Mouse (Mus musculus) stomach, postnatal 0 days (tissue): Measurements from ENCODE around the gene Tln1.

Experiments
- CTCF ChIP-seq: IDR thresholded peaks from 2 replicates; pipeline ENCODE4 v1.5.1; 2016; ENCODE audit warnings: antibody characterized with exemption, low read depth, mild to moderate bottlenecking, moderate library complexity
- EP300 ChIP-seq: optimal IDR thresholded peaks from 2 replicates; pipeline ENCODE3; 2016; ENCODE audit warnings: antibody characterized with exemption

DNA sequence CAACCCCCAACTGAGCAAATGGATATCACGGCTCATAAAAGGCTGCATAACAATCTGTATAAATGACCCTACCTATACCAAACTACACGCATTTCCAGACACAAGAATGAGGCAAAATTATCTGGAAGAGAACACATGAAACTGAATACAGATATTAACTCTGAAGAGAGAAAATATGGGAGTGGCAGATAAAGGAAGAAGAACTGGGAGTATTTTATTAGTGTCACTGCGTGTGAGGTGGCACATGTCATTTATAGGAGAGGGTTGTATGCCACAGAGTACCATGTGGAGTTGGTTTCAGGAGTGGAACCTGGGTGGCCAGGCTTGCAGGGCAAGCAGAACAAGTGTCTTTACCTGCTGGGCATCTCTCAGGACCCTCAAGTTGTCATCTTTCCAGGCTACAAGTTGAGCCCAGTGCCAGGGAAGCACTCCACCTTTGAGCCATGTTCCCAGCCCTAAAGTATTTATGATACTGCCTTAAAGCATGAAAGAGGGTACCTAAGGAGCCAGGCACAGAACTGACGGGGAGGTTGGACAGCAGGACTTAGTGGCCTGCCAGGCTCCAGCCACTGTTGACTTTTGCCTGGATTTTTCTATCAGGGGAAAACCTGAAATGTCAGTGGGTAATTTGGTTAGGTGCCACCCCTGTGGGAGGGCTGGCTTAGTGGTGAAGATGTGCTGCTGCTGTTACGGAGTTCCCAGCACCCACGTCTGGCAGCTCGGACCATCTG lies 36.3 kb upstream of the Tln1 start:
- no peak for TF ChIP-seq CTCF
- no peak for TF ChIP-seq EP300
